In genomic region chr10:53750955-53751652, GRCm38 (mm10) we compare ENCODE assay signal across 8 mouse cellular contexts. TPM values are rescaled to one million over a fixed set of nuclear protein-coding genes. Genes with fewer than 3 reads are reported as not detected.
DNase-seq lines count a peak whose midpoint lies in the region; ATAC-seq and TF ChIP-seq lines count a peak whose summit lies in the region.

Gene Fam184a, minus strand, starts transcription at chr10:53751123.

- peak within 1 kb of the TSS; percentile 83 for H3K4me3 ChIP-seq in layer of hippocampus, adult 2 months
- H3K4me3 ChIP-seq in liver, postnatal 0 days (ENCODE audit: low read depth, low read length), result peak within 1 kb of the TSS; percentile 56
- H3K4me3 ChIP-seq in neural tube, embryonic 15.5 days (replicated peaks), result peak within 1 kb of the TSS; percentile 79

- peaks cover 3% of the 10 kb centered on the region; the same call in 1 of the 2 replicates for H3K4me1 ChIP-seq in liver, postnatal 0 days (ENCODE audit: insufficient read depth)
- H3K4me1 ChIP-seq in neural tube, embryonic 15.5 days, result peaks cover 26% of the 10 kb centered on the region

- H3K27ac ChIP-seq in layer of hippocampus, adult 2 months, result peak within 1 kb of the TSS; percentile 92
- no peak within 1 kb of the TSS for H3K27ac ChIP-seq in liver, postnatal 0 days (ENCODE audit: low read depth)
- peak within 1 kb of the TSS; percentile 76 for H3K27ac ChIP-seq in neural tube, embryonic 15.5 days (replicated peaks)

- intact Hi-C loops in heart, postnatal 36 days (cut with DNase I), result no loop called here

- DNase-seq in ES-CJ7 (ENCODE audit: low read depth, low spot score), result peak; percentile 67
- DNase-seq in cerebellum, adult 18-20 months, result peak; percentile 93 to 96
- peak; percentile 47 for DNase-seq in forelimb bud, embryonic 11.5 days (ENCODE audit: low read depth, low spot score)
- peak; percentile 55 to 58 for DNase-seq in heart, postnatal 36 days
- peak; percentile 88 to 91 for DNase-seq in layer of hippocampus, adult 2 months (ENCODE audit: low spot score in 2 of 2)
- peak; percentile 33 for DNase-seq in liver, postnatal 0 days
- DNase-seq in thymus, postnatal 36 days, result peak; percentile 40 to 55

- no peaks in the 10 kb centered on the region for H3K36me3 ChIP-seq in liver, postnatal 0 days (replicated peaks; ENCODE audit: insufficient read depth, low read length)
- no peaks in the 10 kb centered on the region for H3K36me3 ChIP-seq in neural tube, embryonic 15.5 days

- H3K9me3 ChIP-seq in liver, postnatal 0 days (ENCODE audit: low read length), result no peaks in the 10 kb centered on the region
- no peaks in the 10 kb centered on the region for H3K9me3 ChIP-seq in neural tube, embryonic 15.5 days (replicated peaks)

- 0 out of 2 replicates have a peak, but pooled peaks have one; percentile 6 for TF ChIP-seq CTCF in layer of hippocampus, adult 2 months (conservative IDR thresholded peaks at IDR 0.05)
- TF ChIP-seq CTCF in liver, postnatal 0 days (IDR thresholded peaks at IDR 0.05; ENCODE audit: low read depth), result no peak

- ATAC-seq in liver, postnatal 0 days, result peak; percentile 10; the same call in 1 of the 2 replicates
- peak; percentile 98 for ATAC-seq in neural tube, embryonic 15.5 days (ENCODE audit: low FRiP score)

- peak within 1 kb of the TSS; percentile 90 for H3K4me2 ChIP-seq in liver, postnatal 0 days (ENCODE audit: low read depth, low read length)
- H3K4me2 ChIP-seq in neural tube, embryonic 15.5 days, result peak within 1 kb of the TSS; percentile 82

- H3K9ac ChIP-seq in liver, postnatal 0 days (replicated peaks), result peak within 1 kb of the TSS; percentile 26; the same call in 1 of the 2 replicates
- peak within 1 kb of the TSS; percentile 84 for H3K9ac ChIP-seq in neural tube, embryonic 15.5 days (replicated peaks)

- TF ChIP-seq EP300 in liver, postnatal 0 days (IDR thresholded peaks at IDR 0.05; ENCODE audit: low read depth), result no peak

- H3K27me3 ChIP-seq in liver, postnatal 0 days (ENCODE audit: insufficient read depth, low read length), result peaks cover 19% of the 10 kb centered on the region
- H3K27me3 ChIP-seq in neural tube, embryonic 15.5 days (replicated peaks), result no peaks in the 10 kb centered on the region; the same call in 1 of the 2 replicates

- 11% methylated on average over 33 of the region's 71 CpGs for WGBS in liver, postnatal 0 days (ENCODE audit: insufficient replicate concordance)
- WGBS in neural tube, embryonic 15.5 days, result 2% methylated on average over 53 of the region's 71 CpGs

RNA-seq across cellular contexts. Expression of gene Fam184a, which starts in this region (rescaled TPM):
- 1 to 10 TPM; 1.7 to 2.1 TPM for total RNA-seq in heart, postnatal 36 days (2021)
- 10 to 100 TPM; 26.6 to 32.8 TPM for total RNA-seq in layer of hippocampus, adult 2 months (2021)
- polyA plus RNA-seq in liver, postnatal 0 days (2015; fragmentation: Nextera tagmentation; extraction: Ambion mirVana), result 0.05 and 0.06 TPM in 2 replicates
- polyA plus RNA-seq in neural tube, embryonic 15.5 days (2015; fragmentation: Nextera tagmentation; extraction: Ambion mirVana), result 13.0 and 14.9 TPM in 2 replicates

Comparison
In these comparisons a context has a peak if more than half of its experiments do, and no peak if none do; other contexts are left out.
1. RNA of gene Fam184a (total RNA-seq): 26.6 to 32.8 TPM in layer of hippocampus, adult 2 months; 1.7 to 2.1 TPM in heart, postnatal 36 days; every median in the first group is over 4 times any median in the second.
2. RNA of gene Fam184a (polyA plus RNA-seq): 13.0 to 14.9 TPM in neural tube, embryonic 15.5 days; 0.05 to 0.06 TPM in liver, postnatal 0 days; every median in the first group is over 10 times any median in the second.
3. Peak in DNase-seq, ATAC-seq, H3K4me3 ChIP-seq, H3K9ac ChIP-seq and H3K4me2 ChIP-seq in liver, postnatal 0 days; RNA of the gene not detected or under 1 TPM.
4. DNase-seq: peak in every context shown above with its lines; median percentile 94 in cerebellum, adult 18-20 months; 90 in layer of hippocampus, adult 2 months; 67 in ES-CJ7; 56 in heart, postnatal 36 days; 48 in thymus, postnatal 36 days; 47 in forelimb bud, embryonic 11.5 days; 33 in liver, postnatal 0 days.
5. Peak in every context shown above with its lines, with median percentiles within 50 percentile points of each other: H3K4me3 ChIP-seq.